Mouse (Mus musculus): Measurements from ENCODE around the gene Sec14l1. TPM values are rescaled to one million over a fixed set of nuclear protein-coding genes. Genes with fewer than 3 reads are reported as not detected.
A peak's percentile ranks its signal among the peaks of the same experiment; 100 is the strongest.

Sec14l1 gene
- polyA plus RNA-seq, 1 experiment from 2014 or later: 25.4 TPM

- Histone ChIP-seq H3K27me3 (ENCODE audit: control insufficient read depth, insufficient read depth, low read length) (no peaks in the 10 kb centered on the region), H3K4me1 (ENCODE audit: control insufficient read depth, insufficient read depth, low read length) (peaks cover 20% of the 10 kb centered on the region), H3K9me3 (replicated peaks; ENCODE audit: control insufficient read depth, low read length) (no peaks in the 10 kb centered on the region), H3K4me2 (ENCODE audit: low read depth, low read length) (no peak overlapping the region), H3K4me3 (ENCODE audit: low read depth, low read length) (no peak overlapping the region), H3K27ac (replicated peaks; ENCODE audit: low read depth, low read length) (peak overlapping the region; percentile 65; the same call in 1 of the 2 replicates), H3K36me3 (replicated peaks; ENCODE audit: control insufficient read depth, insufficient read depth, low read depth, low read length) (no peaks in the 10 kb centered on the region; the same call in 1 of the 2 replicates), H3K9ac (replicated peaks; ENCODE audit: low read length) (peak overlapping the region; percentile 41; the same call in 1 of the 2 replicates)
- DNase-seq (ENCODE audit: low spot score) (no peak), ATAC-seq (replicated peaks; ENCODE audit: insufficient number of reproducible peaks, low FRiP score, low TSS enrichment, low read depth) (no peak)
- WGBS: 35% methylated on average over 20 of the region's 20 CpGs
Measured at GRCm38 (mm10) chr11:117120285-117121163, 5.6 kb downstream of the Sec14l1 start.

GRCm38 (mm10) chr11:117121164-117121535, 6.2 kb downstream of the Sec14l1 start:
- WGBS: 17% methylated on average over 11 of the region's 11 CpGs
- Histone ChIP-seq H3K27ac (replicated peaks; ENCODE audit: low read depth, low read length) (peak overlapping the region; percentile 65; the same call in 1 of the 2 replicates), H3K9ac (replicated peaks; ENCODE audit: low read length) (peak overlapping the region; percentile 41), H3K4me2 (ENCODE audit: low read depth, low read length) (no peak overlapping the region), H3K36me3 (replicated peaks; ENCODE audit: control insufficient read depth, insufficient read depth, low read depth, low read length) (no peaks in the 10 kb centered on the region; the same call in 1 of the 2 replicates), H3K4me1 (ENCODE audit: control insufficient read depth, insufficient read depth, low read length) (peaks cover 20% of the 10 kb centered on the region), H3K9me3 (replicated peaks; ENCODE audit: control insufficient read depth, low read length) (no peaks in the 10 kb centered on the region), H3K4me3 (ENCODE audit: low read depth, low read length) (no peak overlapping the region), H3K27me3 (ENCODE audit: control insufficient read depth, insufficient read depth, low read length) (no peaks in the 10 kb centered on the region)
- peak; percentile 48 for DNase-seq (ENCODE audit: low spot score)
- no peak for ATAC-seq (replicated peaks; ENCODE audit: insufficient number of reproducible peaks, low FRiP score, low TSS enrichment, low read depth)

DNA sequence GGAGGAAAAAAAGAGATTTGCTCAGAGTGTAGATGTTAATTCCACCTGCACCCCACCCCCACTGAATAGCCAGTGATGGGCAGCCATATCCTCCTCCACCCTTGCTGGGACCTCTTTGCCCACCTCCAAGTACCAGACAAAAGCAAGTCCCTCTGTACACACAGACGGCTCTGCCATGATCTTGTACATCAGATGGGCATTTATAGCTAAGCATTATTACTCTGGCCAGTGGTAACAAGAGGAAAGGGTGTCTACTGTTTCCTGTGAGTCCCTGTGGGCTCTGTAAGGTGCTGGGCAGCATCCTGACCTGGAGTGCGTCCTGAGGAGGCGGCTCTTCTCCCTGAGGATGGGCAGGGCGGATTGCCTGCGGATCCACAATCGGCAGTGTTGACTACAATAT, 7.0 kb downstream of the Sec14l1 start:
- Histone ChIP-seq H3K27me3 (ENCODE audit: control insufficient read depth, insufficient read depth, low read length) (no peaks in the 10 kb centered on the region), H3K9me3 (replicated peaks; ENCODE audit: control insufficient read depth, low read length) (no peaks in the 10 kb centered on the region), H3K4me1 (ENCODE audit: control insufficient read depth, insufficient read depth, low read length) (peaks cover 17% of the 10 kb centered on the region), H3K27ac (replicated peaks; ENCODE audit: low read depth, low read length) (no peak overlapping the region), H3K36me3 (replicated peaks; ENCODE audit: control insufficient read depth, insufficient read depth, low read depth, low read length) (no peaks in the 10 kb centered on the region; the same call in 1 of the 2 replicates), H3K4me3 (ENCODE audit: low read depth, low read length) (no peak overlapping the region), H3K9ac (replicated peaks; ENCODE audit: low read length) (no peak overlapping the region), H3K4me2 (ENCODE audit: low read depth, low read length) (no peak overlapping the region)
- WGBS: 86% methylated on average over 6 of the region's 6 CpGs
- ATAC-seq (replicated peaks; ENCODE audit: insufficient number of reproducible peaks, low FRiP score, low TSS enrichment, low read depth) (no peak), DNase-seq (ENCODE audit: low spot score) (no peak)

GRCm38 (mm10) chr11:117123418-117124085, 8.6 kb downstream of the Sec14l1 start:
- Histone ChIP-seq H3K27ac (replicated peaks; ENCODE audit: low read depth, low read length) (no peak overlapping the region), H3K4me1 (ENCODE audit: control insufficient read depth, insufficient read depth, low read length) (peaks cover 19% of the 10 kb centered on the region), H3K27me3 (ENCODE audit: control insufficient read depth, insufficient read depth, low read length) (no peaks in the 10 kb centered on the region), H3K36me3 (replicated peaks; ENCODE audit: control insufficient read depth, insufficient read depth, low read depth, low read length) (no peaks in the 10 kb centered on the region; the same call in 1 of the 2 replicates), H3K9ac (replicated peaks; ENCODE audit: low read length) (no peak overlapping the region), H3K9me3 (replicated peaks; ENCODE audit: control insufficient read depth, low read length) (no peaks in the 10 kb centered on the region), H3K4me2 (ENCODE audit: low read depth, low read length) (no peak overlapping the region), H3K4me3 (ENCODE audit: low read depth, low read length) (no peak overlapping the region)
- WGBS: 84% methylated on average over 17 of the region's 17 CpGs
- ATAC-seq (replicated peaks; ENCODE audit: insufficient number of reproducible peaks, low FRiP score, low TSS enrichment, low read depth): no peak
- no peak for DNase-seq (ENCODE audit: low spot score)

DNA sequence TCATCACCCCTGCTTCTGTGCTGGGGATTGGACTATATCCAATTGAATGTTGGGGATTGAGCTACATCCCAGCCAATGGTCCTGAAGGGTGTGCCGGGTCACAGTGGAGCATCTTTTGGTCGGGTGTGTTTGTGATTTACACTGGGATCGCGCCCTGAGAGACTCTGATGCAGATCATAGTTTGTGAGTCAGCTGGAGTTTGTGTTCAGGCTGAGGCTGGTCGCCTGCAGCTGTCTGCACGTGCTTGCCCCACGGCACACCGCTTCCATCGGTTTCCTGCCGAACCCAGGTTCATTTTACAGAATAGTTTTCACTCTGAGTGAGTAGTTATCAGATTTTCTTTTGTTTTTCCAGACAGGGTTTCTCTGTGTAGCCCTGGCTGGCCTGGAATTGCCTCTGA, 9.6 kb downstream of the Sec14l1 start:
- Histone ChIP-seq H3K4me3 (ENCODE audit: low read depth, low read length) (no peak overlapping the region), H3K27ac (replicated peaks; ENCODE audit: low read depth, low read length) (no peak overlapping the region), H3K9me3 (replicated peaks; ENCODE audit: control insufficient read depth, low read length) (no peaks in the 10 kb centered on the region), H3K4me1 (ENCODE audit: control insufficient read depth, insufficient read depth, low read length) (peaks cover 17% of the 10 kb centered on the region), H3K36me3 (replicated peaks; ENCODE audit: control insufficient read depth, insufficient read depth, low read depth, low read length) (no peaks in the 10 kb centered on the region; the same call in 1 of the 2 replicates), H3K27me3 (ENCODE audit: control insufficient read depth, insufficient read depth, low read length) (no peaks in the 10 kb centered on the region), H3K4me2 (ENCODE audit: low read depth, low read length) (no peak overlapping the region), H3K9ac (replicated peaks; ENCODE audit: low read length) (no peak overlapping the region)
- ATAC-seq (replicated peaks; ENCODE audit: insufficient number of reproducible peaks, low FRiP score, low TSS enrichment, low read depth): no peak
- no peak for DNase-seq (ENCODE audit: low spot score)
- WGBS: 56% methylated on average over 10 of the region's 10 CpGs

- Histone ChIP-seq H3K4me2 (ENCODE audit: low read depth, low read length) (no peak overlapping the region), H3K9ac (replicated peaks; ENCODE audit: low read length) (no peak overlapping the region), H3K9me3 (replicated peaks; ENCODE audit: control insufficient read depth, low read length) (no peaks in the 10 kb centered on the region), H3K36me3 (replicated peaks; ENCODE audit: control insufficient read depth, insufficient read depth, low read depth, low read length) (no peaks in the 10 kb centered on the region), H3K27me3 (ENCODE audit: control insufficient read depth, insufficient read depth, low read length) (no peaks in the 10 kb centered on the region), H3K27ac (replicated peaks; ENCODE audit: low read depth, low read length) (peak overlapping the region; percentile 38), H3K4me1 (ENCODE audit: control insufficient read depth, insufficient read depth, low read length) (peaks cover 7% of the 10 kb centered on the region), H3K4me3 (ENCODE audit: low read depth, low read length) (no peak overlapping the region)
- DNase-seq (ENCODE audit: low spot score) (no peak), ATAC-seq (replicated peaks; ENCODE audit: insufficient number of reproducible peaks, low FRiP score, low TSS enrichment, low read depth) (no peak)
- 63% methylated on average over 13 of the region's 13 CpGs for WGBS
Measured at GRCm38 (mm10) chr11:117127250-117127837, 12.4 kb downstream of the Sec14l1 start.

DNA sequence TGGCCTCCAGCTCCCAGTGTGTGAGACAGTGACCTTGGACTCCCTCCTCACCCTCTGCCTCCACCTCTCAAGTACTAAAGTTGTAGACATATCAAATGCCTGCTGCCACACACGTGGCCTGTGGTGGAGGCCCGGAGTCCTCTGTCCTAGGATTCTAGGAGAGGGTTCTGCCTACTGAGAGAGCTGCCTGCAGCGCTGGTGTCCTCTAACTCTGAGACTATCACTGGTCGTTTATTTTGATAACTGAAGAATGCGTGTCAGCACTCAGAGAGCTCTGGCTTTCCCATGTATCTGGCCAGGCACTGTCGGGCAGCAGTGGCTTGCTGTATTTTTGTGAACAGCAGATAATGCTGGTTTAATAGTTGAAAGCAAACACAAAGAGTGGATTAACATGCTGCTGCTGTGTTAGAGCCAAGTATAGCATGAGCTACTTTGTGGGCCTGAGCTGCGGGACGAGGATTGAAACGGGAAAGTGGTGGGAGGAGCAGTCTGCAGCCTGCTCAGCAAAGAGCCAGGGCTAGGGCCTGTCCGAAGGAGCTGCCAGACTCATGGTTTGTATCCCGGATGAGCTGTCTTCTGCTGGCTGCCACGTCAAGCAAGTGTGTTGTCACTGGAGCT, 13.1 kb downstream of the Sec14l1 start:
- DNase-seq (ENCODE audit: low spot score): no peak
- no peaks in the 10 kb centered on the region for H3K36me3 ChIP-seq (replicated peaks; ENCODE audit: control insufficient read depth, insufficient read depth, low read depth, low read length)
- no peaks in the 10 kb centered on the region for H3K27me3 ChIP-seq (ENCODE audit: control insufficient read depth, insufficient read depth, low read length)
- no peaks in the 10 kb centered on the region for H3K9me3 ChIP-seq (replicated peaks; ENCODE audit: control insufficient read depth, low read length)
- 45% methylated on average over 12 of the region's 12 CpGs for WGBS
- peaks cover 7% of the 10 kb centered on the region for H3K4me1 ChIP-seq (ENCODE audit: control insufficient read depth, insufficient read depth, low read length)
- H3K9ac ChIP-seq (replicated peaks; ENCODE audit: low read length): no peak overlapping the region
- ATAC-seq (replicated peaks; ENCODE audit: insufficient number of reproducible peaks, low FRiP score, low TSS enrichment, low read depth): no peak
- no peak overlapping the region for H3K4me3 ChIP-seq (ENCODE audit: low read depth, low read length)
- H3K27ac ChIP-seq (replicated peaks; ENCODE audit: low read depth, low read length): peak overlapping the region; percentile 38; the same call in 1 of the 2 replicates
- 0 out of 2 replicates have a peak overlapping the region, but pooled peaks have one; percentile 2 for H3K4me2 ChIP-seq (ENCODE audit: low read depth, low read length)

Measured in embryonic facial prominence, embryonic 11.5 days (tissue).